Mouse (Mus musculus) stomach, postnatal 0 days (tissue): ENCODE data around the gene Eif4e1b. TPM values are rescaled to one million over a fixed set of nuclear protein-coding genes. Genes with fewer than 3 reads are reported as not detected.

Experiments
- ATAC-seq: fragments of 200-750 bp; cut with Nextera tagmentation; 2 replicates; pipeline ENCODE4 v1.8.0; 2017; ENCODE audit not compliant: low FRiP score, low TSS enrichment
- DNase-seq: peaks from one replicate; pipeline ENCODE4 v3.0.0-alpha.2; 2016; ENCODE audit warnings: low spot score
- H3K27ac ChIP-seq: fragments of 300-500 bp; sonication (generic); replicated peaks from 2 replicates; pipeline ENCODE4 v1.5.1; 2014; ENCODE audit warnings: mild to moderate bottlenecking, control low read depth
- H3K27me3 ChIP-seq: fragments of 300-500 bp; sonication (generic); 2 replicates; pipeline ENCODE4 v1.6.1; 2014; ENCODE audit warnings: low read length; ENCODE audit not compliant: control insufficient read depth, insufficient read depth
- H3K36me3 ChIP-seq: fragments of 300-500 bp; sonication (generic); 2 replicates; pipeline ENCODE4 v1.6.1; 2014; ENCODE audit warnings: low read length, mixed read lengths; ENCODE audit not compliant: control insufficient read depth, insufficient read depth
- H3K4me1 ChIP-seq: fragments of 300-500 bp; sonication (generic); replicated peaks from 2 replicates; pipeline ENCODE4 v1.6.1; 2014; ENCODE audit warnings: antibody characterized with exemption; ENCODE audit not compliant: control insufficient read depth, insufficient read depth
- H3K4me2 ChIP-seq: fragments of 300-500 bp; sonication (generic); replicated peaks from 2 replicates; pipeline ENCODE4 v1.6.1; 2014; ENCODE audit warnings: low read depth, mild to moderate bottlenecking, control low read depth, moderate library complexity
- H3K4me3 ChIP-seq: fragments of 300-500 bp; sonication (generic); 2 replicates; pipeline ENCODE4 v1.5.1; 2014; ENCODE audit warnings: low read depth, low read length, control low read depth
- H3K9ac ChIP-seq: fragments of 300-500 bp; sonication (generic); 2 replicates; pipeline ENCODE4 v1.6.1; 2014; ENCODE audit warnings: mild to moderate bottlenecking, low read length, control low read depth, mixed read lengths
- H3K9me3 ChIP-seq: fragments of 300-500 bp; sonication (generic); 2 replicates; pipeline ENCODE4 v1.6.1; 2016; ENCODE audit warnings: low read length; ENCODE audit not compliant: control insufficient read depth
- CTCF ChIP-seq: IDR thresholded peaks from 2 replicates; pipeline ENCODE4 v1.5.1; 2016; ENCODE audit warnings: antibody characterized with exemption, low read depth, mild to moderate bottlenecking, moderate library complexity
- EP300 ChIP-seq: optimal IDR thresholded peaks from 2 replicates; pipeline ENCODE3; 2016; ENCODE audit warnings: antibody characterized with exemption
- WGBS: fragments of 180-500 bp; shearing (Covaris S2); extraction: QIAGEN DNeasy Blood & Tissue Kit; methylation state at CpG from one replicate; pipeline ENCODE4 v1.1.7; 2014; 5-methylcytosine and 5-hydroxymethylcytosine counted together
- polyA plus RNA-seq: library from polyadenylated mRNA; unstranded; fragments of >200 nt; fragmentation: Nextera tagmentation; extraction: Ambion mirVana; gene quantifications from 2 replicates; pipeline ENCODE4 v1.2.1, GENCODE M21; 2015

The Eif4e1b gene
- polyA plus RNA-seq, 1 experiment from 2014 or later = not detected

GRCm38 (mm10) chr13:54828508-54828907 is 44.7 kb downstream of the Eif4e1b start:
- ATAC-seq = peak; percentile 67; the same call in 1 of the 2 replicates
- H3K27me3 ChIP-seq = no peaks in the 10 kb centered on the region
- no peaks in the 10 kb centered on the region for H3K4me1 ChIP-seq
- H3K9me3 ChIP-seq = no peaks in the 10 kb centered on the region
- H3K9ac ChIP-seq = no peak overlapping the region
- peak; percentile 61 for DNase-seq
- 54% methylated on average over 6 of the region's 6 CpGs for WGBS
- no peak for TF ChIP-seq CTCF
- TF ChIP-seq EP300 = no peak
- H3K36me3 ChIP-seq = no peaks in the 10 kb centered on the region
- no peak overlapping the region for H3K4me2 ChIP-seq
- no peak overlapping the region for H3K27ac ChIP-seq
- H3K4me3 ChIP-seq = no peak overlapping the region

GRCm38 (mm10) chr13:54829450-54829849 is 45.7 kb downstream of the Eif4e1b start:
- Histone ChIP-seq H3K36me3 (no peaks in the 10 kb centered on the region), H3K9ac (no peak overlapping the region), H3K9me3 (no peaks in the 10 kb centered on the region), H3K4me3 (no peak overlapping the region), H3K4me1 (no peaks in the 10 kb centered on the region), H3K4me2 (no peak overlapping the region), H3K27ac (no peak overlapping the region), H3K27me3 (no peaks in the 10 kb centered on the region)
- ATAC-seq (no peak), DNase-seq (peak; percentile 22)
- 5% methylated on average over 13 of the region's 13 CpGs for WGBS
- TF ChIP-seq EP300 = no peak
- TF ChIP-seq CTCF = no peak

- Histone ChIP-seq H3K9me3 (no peaks in the 10 kb centered on the region), H3K27me3 (no peaks in the 10 kb centered on the region), H3K4me1 (no peaks in the 10 kb centered on the region), H3K4me2 (no peak overlapping the region), H3K9ac (no peak overlapping the region), H3K27ac (no peak overlapping the region), H3K36me3 (no peaks in the 10 kb centered on the region), H3K4me3 (no peak overlapping the region)
- WGBS = 82% methylated on average over 14 of the region's 14 CpGs
- TF ChIP-seq EP300 (no peak), CTCF (no peak)
- ATAC-seq = no peak
- no peak for DNase-seq
Measured at GRCm38 (mm10) chr13:54836351-54837030, 52.7 kb downstream of the Eif4e1b start.

- no peak overlapping the region for H3K4me2 ChIP-seq
- ATAC-seq (no peak), DNase-seq (no peak)
- H3K36me3 ChIP-seq = no peaks in the 10 kb centered on the region
- no peaks in the 10 kb centered on the region for H3K9me3 ChIP-seq
- TF ChIP-seq CTCF (no peak), EP300 (no peak)
- H3K27me3 ChIP-seq = no peaks in the 10 kb centered on the region
- no peak overlapping the region for H3K27ac ChIP-seq
- WGBS = 62% methylated on average over 5 of the region's 5 CpGs
- H3K4me3 ChIP-seq = no peak overlapping the region
- no peak overlapping the region for H3K9ac ChIP-seq
- no peaks in the 10 kb centered on the region for H3K4me1 ChIP-seq
Measured at GRCm38 (mm10) chr13:54837061-54837460, 53.3 kb downstream of the Eif4e1b start.

GRCm38 (mm10) chr13:54837471-54837889 is 53.7 kb downstream of the Eif4e1b start:
- Histone ChIP-seq H3K4me3 (no peak overlapping the region), H3K9ac (no peak overlapping the region), H3K27me3 (no peaks in the 10 kb centered on the region), H3K4me2 (no peak overlapping the region), H3K9me3 (no peaks in the 10 kb centered on the region), H3K27ac (no peak overlapping the region), H3K36me3 (no peaks in the 10 kb centered on the region), H3K4me1 (no peaks in the 10 kb centered on the region)
- ATAC-seq (no peak), DNase-seq (no peak)
- TF ChIP-seq CTCF = no peak
- TF ChIP-seq EP300 = no peak
- WGBS = 14% methylated on average over 9 of the region's 9 CpGs

Other genes starting within 250 kb of the Eif4e1b start
- 87.0 and 96.8 TPM in 2 replicates for gene 4833439L19Rik, start 218.6 kb upstream of the Eif4e1b start, polyA plus RNA-seq
- 13.3 and 14.4 TPM in 2 replicates for gene Arl10, start 209.0 kb upstream of the Eif4e1b start, polyA plus RNA-seq
- 51.2 and 53.5 TPM in 2 replicates for gene Nop16, start 193.9 kb upstream of the Eif4e1b start, polyA plus RNA-seq
- gene Higd2a, start 193.8 kb upstream of the Eif4e1b start, polyA plus RNA-seq = 282 and 289 TPM in 2 replicates
- 156 and 160 TPM in 2 replicates for gene Cltb, start 172.7 kb upstream of the Eif4e1b start, polyA plus RNA-seq
- gene Faf2, start 162.2 kb upstream of the Eif4e1b start, polyA plus RNA-seq = 46.4 and 50.6 TPM in 2 replicates
- gene Rnf44, start 90.1 kb upstream of the Eif4e1b start, polyA plus RNA-seq = 44.6 and 49.6 TPM in 2 replicates
- 1.8 and 3.1 TPM in 2 replicates for gene Cdhr2, start 82.5 kb upstream of the Eif4e1b start, polyA plus RNA-seq
- gene Gprin1, start 34.1 kb upstream of the Eif4e1b start, polyA plus RNA-seq = 0.27 and 0.31 TPM in 2 replicates
- gene Sncb, start 17.4 kb upstream of the Eif4e1b start, polyA plus RNA-seq = 0.29 and 0.61 TPM in 2 replicates
- gene Tspan17, start 5.4 kb downstream of the Eif4e1b start, polyA plus RNA-seq = 15.4 and 16.8 TPM in 2 replicates
- gene Unc5a, start 165.4 kb downstream of the Eif4e1b start, polyA plus RNA-seq = 0.89 and 1.4 TPM in 2 replicates
- gene Hk3, start 237.4 kb downstream of the Eif4e1b start, polyA plus RNA-seq = 0.69 TPM in 2 replicates